Mouse (Mus musculus) embryonic fibroblast, embryonic 13.5 days (primary cell): ENCODE data around the gene Cp.

ENCODE experiments used
- CTCF ChIP-seq: IDR thresholded peaks from 2 replicates; pipeline ENCODE4 v1.5.1; 2011; ENCODE audit warnings: mild to moderate bottlenecking, control low read depth, low read length, moderate library complexity, borderline replicate concordance; ENCODE audit not compliant: insufficient read depth
- POLR2A ChIP-seq: IDR thresholded peaks from 2 replicates; pipeline ENCODE4 v1.6.1; 2011; ENCODE audit warnings: low read depth, mild to moderate bottlenecking, control low read depth, low read length, moderate library complexity

GRCm38 (mm10) chr3:20010464-20010863, 53.6 kb downstream of the Cp start:
- TF ChIP-seq CTCF (no peak), POLR2A (no peak)
